Mouse (Mus musculus) liver, adult 2 months (tissue): Measurements from ENCODE around the gene Lman1l. TPM values are rescaled to one million over a fixed set of nuclear protein-coding genes. Genes with fewer than 3 reads are reported as not detected.

Source experiments
- DNase-seq: peaks from one replicate; pipeline ENCODE4 v3.0.0-alpha.2; 2011; ENCODE audit warnings: low read depth, low spot score; ENCODE audit errors: extremely low read depth
- H3K27ac ChIP-seq: fragments of 200-500 bp; replicated peaks from 2 replicates; pipeline ENCODE4 v1.5.1; 2012; ENCODE audit warnings: low read depth, mild to moderate bottlenecking, control low read depth, inconsistent platforms, low read length; ENCODE audit not compliant: insufficient read depth
- H3K27me3 ChIP-seq: fragments of 200-500 bp; 2 replicates; pipeline ENCODE4 v1.6.1; 2012; ENCODE audit warnings: mild to moderate bottlenecking, moderate library complexity, low read length, inconsistent platforms; ENCODE audit not compliant: control insufficient read depth, insufficient read depth
- H3K36me3 ChIP-seq: fragments of 200-500 bp; 2 replicates; pipeline ENCODE4 v1.6.1; 2012; ENCODE audit warnings: low read length, inconsistent platforms; ENCODE audit not compliant: control insufficient read depth, insufficient read depth
- H3K4me1 ChIP-seq: fragments of 200-500 bp; 2 replicates; pipeline ENCODE4 v1.6.1; 2011; ENCODE audit warnings: low read length; ENCODE audit not compliant: control insufficient read depth, insufficient read depth
- H3K4me3 ChIP-seq: fragments of 200-500 bp; 2 replicates; pipeline ENCODE4 v1.5.1; 2011; ENCODE audit warnings: low read depth, mild to moderate bottlenecking, control low read depth, low read length, moderate library complexity; ENCODE audit not compliant: insufficient read depth
- H3K79me2 ChIP-seq: fragments of 200-500 bp; 2 replicates; pipeline ENCODE4 v1.6.1; 2012; ENCODE audit warnings: inconsistent platforms, mild to moderate bottlenecking, low read length, moderate library complexity; ENCODE audit not compliant: control insufficient read depth, insufficient read depth
- H3K9ac ChIP-seq: fragments of 200-500 bp; 2 replicates; pipeline ENCODE4 v1.6.1; 2012; ENCODE audit warnings: low read depth, mild to moderate bottlenecking, control low read depth, inconsistent platforms, low read length
- CTCF ChIP-seq: fragments of 200-500 bp; IDR thresholded peaks from 2 replicates; pipeline ENCODE4 v1.5.1; 2011; ENCODE audit warnings: low read depth, low read length, control low read depth
- POLR2A ChIP-seq: fragments of 200-500 bp; IDR thresholded peaks from 2 replicates; pipeline ENCODE4 v1.6.1; 2011; ENCODE audit warnings: low read length, control low read depth; ENCODE audit not compliant: insufficient read depth; ENCODE audit errors: extremely low read depth
- WGBS: fragments of 180-500 bp; shearing (Covaris S2); methylation state at CpG from one replicate; pipeline ENCODE4 v1.1.7; 2018; 5-methylcytosine and 5-hydroxymethylcytosine counted together
- polyA plus RNA-seq: library from polyadenylated mRNA; depleted of rRNA; stranded (reverse); fragments of >200 nt; gene quantifications from 2 replicates; pipeline ENCODE4 v1.2.3, GENCODE M21; 2012
- total RNA-seq: library from RNA; depleted of rRNA; stranded (reverse); fragments of >200 nt; gene quantifications from 2 replicates; pipeline ENCODE4 v1.2.3, GENCODE M21; 2014

Lman1l gene
- total and polyA plus RNA-seq, 2 experiments: not detected

DNA sequence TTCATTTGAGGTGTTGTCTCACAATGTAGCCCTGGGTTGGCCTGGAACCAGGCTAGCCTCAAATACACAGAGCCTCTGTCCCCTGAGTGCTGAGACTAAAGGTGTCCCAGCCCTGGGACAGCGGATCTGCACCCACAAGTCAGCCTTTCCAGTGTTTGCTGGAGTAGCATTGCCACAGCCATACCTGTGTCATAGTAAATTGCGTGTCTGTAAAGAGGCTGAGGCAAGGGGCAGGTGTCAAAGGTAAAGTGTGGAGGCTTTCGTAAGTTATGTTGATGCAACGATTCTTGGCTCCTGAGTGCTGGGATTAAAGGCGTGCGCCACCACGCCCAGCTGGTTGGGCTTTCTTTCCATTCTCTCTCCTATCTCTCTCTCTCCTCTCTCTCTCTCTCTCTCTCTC is 44.0 kb upstream of the Lman1l start:
- no peaks in the 10 kb centered on the region for H3K36me3 ChIP-seq
- DNase-seq: peak; percentile 97
- TF ChIP-seq POLR2A: no peak
- TF ChIP-seq CTCF: no peak
- peak overlapping the region; percentile 13; the same call in 1 of the 2 replicates for H3K9ac ChIP-seq
- no peaks in the 10 kb centered on the region for H3K79me2 ChIP-seq
- 23% methylated on average over 7 of the region's 7 CpGs for WGBS
- no peak overlapping the region for H3K4me3 ChIP-seq
- peaks cover 28% of the 10 kb centered on the region for H3K4me1 ChIP-seq
- H3K27ac ChIP-seq: peak overlapping the region; percentile 75
- no peaks in the 10 kb centered on the region for H3K27me3 ChIP-seq

- Histone ChIP-seq H3K4me1 (peaks cover 11% of the 10 kb centered on the region), H3K4me3 (no peak overlapping the region), H3K27me3 (no peaks in the 10 kb centered on the region), H3K79me2 (no peaks in the 10 kb centered on the region), H3K27ac (no peak overlapping the region), H3K36me3 (no peaks in the 10 kb centered on the region), H3K9ac (no peak overlapping the region)
- TF ChIP-seq CTCF (no peak), POLR2A (no peak)
- no peak for DNase-seq
- WGBS: 64% methylated on average over 3 of the region's 3 CpGs
Measured at GRCm38 (mm10) chr9:57661552-57661951, 41.0 kb upstream of the Lman1l start.

DNA sequence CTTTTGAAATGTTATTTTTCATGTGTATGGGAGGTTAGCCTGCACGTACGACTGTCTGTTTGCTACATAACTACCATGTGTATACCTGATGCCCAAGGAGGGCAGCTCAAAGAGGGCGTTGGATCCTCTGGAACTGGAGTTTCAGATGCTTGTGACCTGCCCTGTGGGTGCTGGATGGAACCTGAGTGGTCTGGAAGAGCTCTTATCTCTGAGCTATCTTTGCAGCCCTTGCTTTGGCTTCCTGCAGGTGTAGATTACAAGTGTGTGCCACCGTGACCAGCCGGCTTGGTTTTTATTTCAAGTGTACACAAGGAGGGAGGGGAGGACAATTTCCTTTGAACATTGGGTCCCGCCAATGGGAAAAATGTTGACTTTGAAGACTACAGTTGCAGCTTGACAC is 39.9 kb upstream of the Lman1l start:
- Histone ChIP-seq H3K27ac (0 out of 2 replicates have a peak overlapping the region, but pooled peaks have one; percentile 21), H3K27me3 (no peaks in the 10 kb centered on the region), H3K36me3 (no peaks in the 10 kb centered on the region), H3K79me2 (no peaks in the 10 kb centered on the region), H3K4me1 (peaks cover 14% of the 10 kb centered on the region), H3K4me3 (no peak overlapping the region), H3K9ac (no peak overlapping the region)
- TF ChIP-seq CTCF (no peak), POLR2A (no peak)
- DNase-seq: no peak
- 45% methylated on average over 6 of the region's 6 CpGs for WGBS

- H3K27ac ChIP-seq: no peak overlapping the region
- H3K9ac ChIP-seq: no peak overlapping the region
- peaks cover 14% of the 10 kb centered on the region for H3K4me1 ChIP-seq
- H3K27me3 ChIP-seq: no peaks in the 10 kb centered on the region
- H3K79me2 ChIP-seq: no peaks in the 10 kb centered on the region
- H3K4me3 ChIP-seq: no peak overlapping the region
- 16% methylated on average over 4 of the region's 4 CpGs for WGBS
- H3K36me3 ChIP-seq: no peaks in the 10 kb centered on the region
- no peak for TF ChIP-seq POLR2A
- peak; percentile 79 for TF ChIP-seq CTCF
- DNase-seq: peak; percentile 75
Measured at GRCm38 (mm10) chr9:57659774-57660173, 39.2 kb upstream of the Lman1l start.

DNA sequence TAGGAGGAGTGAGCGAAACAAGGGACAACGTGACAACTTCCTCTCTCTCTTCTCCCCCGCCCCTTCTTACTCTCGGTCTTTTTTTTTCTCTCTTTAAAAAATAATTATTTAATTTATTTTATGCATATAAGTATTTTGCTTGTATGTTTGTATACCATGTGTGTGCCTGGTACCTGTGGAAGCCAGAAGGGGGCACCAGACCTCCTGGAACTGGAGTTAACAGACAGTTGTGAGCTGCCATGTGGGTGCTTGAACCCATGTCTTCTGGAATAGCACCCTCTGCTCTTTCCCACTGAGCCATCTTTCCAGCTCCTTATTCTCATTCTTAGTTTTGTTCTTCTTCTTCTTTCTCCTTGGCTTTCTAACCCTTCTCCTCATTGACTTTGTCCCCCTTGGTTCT is 38.4 kb upstream of the Lman1l start:
- Histone ChIP-seq H3K36me3 (no peaks in the 10 kb centered on the region), H3K27me3 (no peaks in the 10 kb centered on the region), H3K79me2 (no peaks in the 10 kb centered on the region), H3K9ac (no peak overlapping the region), H3K4me1 (peaks cover 11% of the 10 kb centered on the region), H3K27ac (no peak overlapping the region), H3K4me3 (no peak overlapping the region)
- WGBS: 84% methylated on average over 4 of the region's 4 CpGs
- no peak for TF ChIP-seq POLR2A
- no peak for TF ChIP-seq CTCF
- DNase-seq: no peak

DNA sequence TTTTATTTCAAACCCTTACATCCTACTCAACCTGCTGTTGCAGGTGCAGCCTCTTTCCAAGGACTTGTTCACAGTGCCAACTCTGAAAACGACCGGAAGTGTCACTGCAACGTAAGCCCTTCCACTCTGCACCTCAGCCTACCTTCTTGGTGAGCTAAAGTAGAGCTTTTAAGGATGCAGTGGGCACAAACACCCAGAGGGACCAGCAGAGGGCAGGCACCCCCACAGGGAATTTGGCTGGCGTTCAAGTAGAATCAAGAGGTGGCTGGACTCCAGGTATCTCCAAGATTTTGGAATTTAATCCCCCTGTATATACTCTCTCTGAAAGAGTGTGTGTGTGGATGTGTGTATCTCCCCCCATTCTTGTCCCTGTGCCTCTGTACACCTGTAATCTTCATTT is 37.3 kb upstream of the Lman1l start:
- no peaks in the 10 kb centered on the region for H3K36me3 ChIP-seq
- H3K4me1 ChIP-seq: peaks cover 11% of the 10 kb centered on the region
- DNase-seq: no peak
- TF ChIP-seq POLR2A: no peak
- no peak for TF ChIP-seq CTCF
- WGBS: 61% methylated on average over 4 of the region's 4 CpGs
- no peak overlapping the region for H3K9ac ChIP-seq
- H3K27me3 ChIP-seq: no peaks in the 10 kb centered on the region
- H3K27ac ChIP-seq: no peak overlapping the region
- no peaks in the 10 kb centered on the region for H3K79me2 ChIP-seq
- no peak overlapping the region for H3K4me3 ChIP-seq
